Comparison of ENCODE assay signal across 22 mouse cellular contexts in the genomic region with DNA sequence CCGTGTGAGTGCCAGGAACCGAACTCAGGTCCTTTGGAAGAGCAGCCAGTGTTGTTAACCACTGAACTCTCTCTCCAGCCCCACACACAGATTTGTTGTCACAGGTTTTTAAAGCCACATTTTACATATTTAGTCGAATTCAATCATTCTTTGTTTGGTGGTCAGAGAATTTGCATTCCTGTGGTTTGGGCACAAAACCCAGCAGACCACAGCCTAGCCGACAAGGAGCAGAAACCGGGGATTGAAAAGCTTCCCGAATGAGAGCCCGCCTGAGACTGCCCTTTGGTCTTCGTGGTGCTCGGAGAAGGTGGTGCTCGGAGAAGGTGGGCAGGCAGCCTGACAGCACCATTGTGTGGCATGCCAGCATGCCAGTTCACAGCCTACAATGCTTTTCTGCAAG. TPM values are rescaled to one million over a fixed set of nuclear protein-coding genes. Genes with fewer than 3 reads are reported as not detected.
DNase-seq lines count a peak whose midpoint lies in the region; ATAC-seq and TF ChIP-seq lines count a peak whose summit lies in the region.
"Had no signal": no experiment of that assay in that cellular context is flagged by ENCODE, and none has a peak within 500 bp of the region (broad histone marks: within the 10 kb centered on the region; RNA-seq: fewer than 3 reads in every experiment).

No protein-coding gene starts in this region.

- no peak overlapping the region for H3K27ac ChIP-seq in heart, embryonic 15.5 days
- peak overlapping the region; percentile 12; the same call in 1 of the 2 replicates for H3K27ac ChIP-seq in lung, embryonic 14.5 days (ENCODE audit: low read depth)
- no peak overlapping the region for H3K27ac ChIP-seq in intestine, embryonic 15.5 days
- H3K27ac ChIP-seq: embryonic facial prominence, embryonic 13.5 days; stomach, embryonic 15.5 days had no signal

- H3K4me2 ChIP-seq in heart, embryonic 15.5 days: no peak overlapping the region
- no peak overlapping the region for H3K4me2 ChIP-seq in lung, embryonic 14.5 days
- H3K4me2 ChIP-seq in intestine, embryonic 15.5 days (replicated peaks): no peak overlapping the region
- H3K4me2 ChIP-seq: embryonic facial prominence, embryonic 13.5 days; stomach, embryonic 15.5 days had no signal

- no peaks in the 10 kb centered on the region for H3K9me3 ChIP-seq in heart, embryonic 15.5 days (replicated peaks)
- no peaks in the 10 kb centered on the region for H3K9me3 ChIP-seq in lung, embryonic 14.5 days (ENCODE audit: low read depth, low read length)
- no peaks in the 10 kb centered on the region for H3K9me3 ChIP-seq in intestine, embryonic 15.5 days
- H3K9me3 ChIP-seq: embryonic facial prominence, embryonic 13.5 days; stomach, embryonic 15.5 days had no signal

- no peak for TF ChIP-seq CTCF in lung, embryonic 14.5 days (IDR thresholded peaks at IDR 0.05; ENCODE audit: low read depth)
- no peak for TF ChIP-seq CTCF in Patski (IDR thresholded peaks at IDR 0.05)

- H3K4me1 ChIP-seq in heart, embryonic 15.5 days (replicated peaks): peaks cover 26% of the 10 kb centered on the region
- H3K4me1 ChIP-seq in lung, embryonic 14.5 days (ENCODE audit: insufficient read depth): no peaks in the 10 kb centered on the region
- no peaks in the 10 kb centered on the region for H3K4me1 ChIP-seq in intestine, embryonic 15.5 days (replicated peaks)
- H3K4me1 ChIP-seq: stomach, embryonic 15.5 days had no signal

- in situ Hi-C loops in Patski (cut with MboI; ENCODE audit: low pct_unique_long_range_greater_than_20kb): no loop called here

- 0 out of 2 replicates have a peak overlapping the region, but pooled peaks have one; percentile 6 for H3K9ac ChIP-seq in heart, embryonic 15.5 days
- H3K9ac ChIP-seq in lung, embryonic 14.5 days: no peak overlapping the region
- H3K9ac ChIP-seq in intestine, embryonic 15.5 days: no peak overlapping the region
- H3K9ac ChIP-seq: embryonic facial prominence, embryonic 13.5 days; forebrain, postnatal 0 days; stomach, embryonic 15.5 days had no signal

- 85% methylated on average over 10 of the region's 10 CpGs for WGBS in heart, embryonic 15.5 days
- 76% methylated on average over 10 of the region's 10 CpGs for WGBS in lung, embryonic 14.5 days
- 92% methylated on average over 10 of the region's 10 CpGs for WGBS in intestine, embryonic 15.5 days

- peaks cover 21% of the 10 kb centered on the region; the same call in 1 of the 2 replicates for H3K36me3 ChIP-seq in heart, embryonic 15.5 days
- H3K36me3 ChIP-seq in lung, embryonic 14.5 days (ENCODE audit: insufficient read depth): peaks cover 20% of the 10 kb centered on the region
- H3K36me3 ChIP-seq in intestine, embryonic 15.5 days: no peaks in the 10 kb centered on the region; the same call in 1 of the 2 replicates

- intact Hi-C loops in heart, postnatal 25 days (cut with DNase I): loop anchor here (5.0 kb wide), 1 partner anchor 269 kb away; no protein-coding TSS in a partner anchor

- no peak overlapping the region for H3K4me3 ChIP-seq in heart, embryonic 15.5 days
- H3K4me3 ChIP-seq in lung, embryonic 14.5 days (ENCODE audit: low read depth, low read length): no peak overlapping the region
- no peak overlapping the region for H3K4me3 ChIP-seq in intestine, embryonic 15.5 days (replicated peaks)
- H3K4me3 ChIP-seq: embryonic facial prominence, embryonic 13.5 days; stomach, embryonic 15.5 days had no signal

- CTCF ChIA-PET in Patski (lab: Charles Lee): interaction anchor here (1.5 kb wide), 1 partner anchor 13 kb away, joined by 3 read pairs; no protein-coding TSS in a partner anchor

- no peaks in the 10 kb centered on the region for H3K27me3 ChIP-seq in heart, embryonic 15.5 days
- no peaks in the 10 kb centered on the region for H3K27me3 ChIP-seq in lung, embryonic 14.5 days (ENCODE audit: insufficient read depth, low read length)
- H3K27me3 ChIP-seq in Patski: no peaks in the 10 kb centered on the region
- no peaks in the 10 kb centered on the region for H3K27me3 ChIP-seq in intestine, embryonic 15.5 days (replicated peaks)
- H3K27me3 ChIP-seq: stomach, embryonic 15.5 days had no signal

- POLR2A ChIA-PET in Patski (lab: Charles Lee): no interaction called here

- no peak for ATAC-seq in heart, embryonic 15.5 days (replicated peaks; ENCODE audit: insufficient number of reproducible peaks, insufficient read depth, low FRiP score, low read depth)
- ATAC-seq in lung, embryonic 14.5 days (ENCODE audit: insufficient read depth): no peak
- ATAC-seq in Patski: peak; percentile 51
- no peak for ATAC-seq in intestine, embryonic 15.5 days
- ATAC-seq: forebrain, postnatal 0 days; inflammation-experienced regulatory T-cells, adult 6 months; midbrain, embryonic 16.5 days had no signal

- no peak for DNase-seq in heart, postnatal 25 days (ENCODE audit: low spot score)
- DNase-seq in lung, embryonic 14.5 days: no peak
- no peak for DNase-seq in lung, postnatal 25 days (ENCODE audit: low spot score)
- DNase-seq in 3134 (ENCODE audit: extremely low read depth, insufficient read length, low spot score): peak; percentile 53
- no peak for DNase-seq in Patski (ENCODE audit: low read depth, low spot score)
- DNase-seq in cerebellum, adult 8-10 months: no peak
- DNase-seq: adrenal gland, postnatal 10 days; forebrain, postnatal 0 days; layer of hippocampus, postnatal 36 days; left cerebral cortex, postnatal 4 days; liver; right cerebral cortex, postnatal 25 days; thymus, adult 18-20 months; thymus, postnatal 4 days had no signal

RNA-seq across cellular contexts. Expression of a gene that starts 42.8 kb away (rescaled TPM):
- polyA plus RNA-seq in heart, embryonic 15.5 days (2015; fragmentation: Nextera tagmentation; extraction: Ambion mirVana): 0.04 TPM in 1 of 2 replicates, not detected in the other
- total RNA-seq in heart, postnatal 25 days (2021): under 1 TPM in 1 of 2 experiments, not detected in 1; 0.16 TPM
- not detected in 2 replicates for polyA plus RNA-seq in lung, embryonic 14.5 days (2014; fragmentation: Nextera tagmentation; extraction: Ambion mirVana)
- 0.09 TPM for polyA plus RNA-seq in Patski (2021)
- not detected in 2 replicates for polyA plus RNA-seq in intestine, embryonic 15.5 days (2015; fragmentation: Nextera tagmentation; extraction: Ambion mirVana)
- total RNA-seq: megakaryocyte progenitor cell, adult 5-6 weeks had no signal
- polyA plus RNA-seq: liver, embryonic 16.5 days had no signal
